Mouse (Mus musculus) mature B cell (primary cell): ENCODE data around the gene Ylpm1.

Source experiments
- in situ Hi-C: fragments of 300-500 bp; cut with MboI; formaldehyde crosslinking; loops from 2 replicates; pipeline ENCODE4 v1.14.3; 2019

Gene Ylpm1

DNA sequence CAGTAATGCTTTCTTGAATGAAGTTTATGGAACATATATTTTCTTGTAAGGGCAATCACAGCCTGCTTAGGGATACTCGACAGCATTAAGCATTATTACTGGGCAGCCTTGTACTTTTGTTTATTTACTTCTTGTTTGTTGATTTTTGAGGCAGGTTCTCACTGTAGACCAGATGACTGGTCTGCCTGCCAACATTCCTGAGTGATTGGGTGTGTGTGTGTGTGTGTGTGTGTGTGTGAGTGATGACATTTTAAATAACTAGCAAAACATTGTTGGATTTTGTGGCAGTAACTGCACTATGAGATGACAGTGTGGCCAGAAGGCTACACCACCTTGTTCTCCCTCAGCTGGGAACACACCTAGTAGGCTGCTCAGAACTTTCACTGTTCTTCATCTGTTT lies 13.7 kb downstream of the Ylpm1 start:
- in situ Hi-C loops, result no loop called here

DNA sequence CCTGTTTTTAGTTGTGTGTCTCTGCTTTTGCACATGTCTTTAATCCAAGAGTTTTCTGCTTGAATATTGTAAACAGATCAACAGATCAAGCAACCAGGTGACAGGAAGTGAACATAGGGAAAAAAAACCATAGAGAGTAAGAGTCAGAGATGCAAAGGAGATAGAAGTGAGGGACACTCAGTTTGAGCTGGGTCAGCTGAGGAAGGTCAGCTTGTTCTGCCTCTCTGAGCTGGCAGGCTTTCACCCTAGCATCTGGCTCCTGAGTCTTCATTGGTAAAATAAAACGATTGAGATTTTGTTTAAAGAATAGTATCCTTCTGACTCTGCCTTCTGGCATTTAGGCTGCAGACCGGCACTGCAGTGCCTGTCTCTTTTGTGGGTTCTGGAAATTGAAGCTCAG lies 14.4 kb downstream of the Ylpm1 start:
- in situ Hi-C loops, result no loop called here

DNA sequence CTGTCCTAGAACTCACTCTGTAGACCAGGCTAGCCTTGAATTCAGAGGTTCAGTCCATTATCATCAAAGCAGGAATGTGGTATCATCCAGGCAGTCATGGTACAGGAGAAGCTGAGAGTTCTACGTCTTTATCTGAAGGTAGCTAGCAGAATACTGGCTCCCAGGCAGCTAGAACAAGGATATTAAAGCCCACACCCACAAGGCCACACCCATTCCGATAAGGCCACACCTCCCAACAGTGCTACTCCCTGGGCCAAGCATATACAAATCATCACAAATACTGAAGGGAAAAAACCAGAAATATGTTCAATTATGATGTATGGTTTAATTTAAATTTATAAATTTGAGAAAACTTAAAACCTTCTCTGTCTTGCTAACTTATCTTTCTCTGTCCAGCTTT lies 16.1 kb downstream of the Ylpm1 start:
- in situ Hi-C loops, result no loop called here

DNA sequence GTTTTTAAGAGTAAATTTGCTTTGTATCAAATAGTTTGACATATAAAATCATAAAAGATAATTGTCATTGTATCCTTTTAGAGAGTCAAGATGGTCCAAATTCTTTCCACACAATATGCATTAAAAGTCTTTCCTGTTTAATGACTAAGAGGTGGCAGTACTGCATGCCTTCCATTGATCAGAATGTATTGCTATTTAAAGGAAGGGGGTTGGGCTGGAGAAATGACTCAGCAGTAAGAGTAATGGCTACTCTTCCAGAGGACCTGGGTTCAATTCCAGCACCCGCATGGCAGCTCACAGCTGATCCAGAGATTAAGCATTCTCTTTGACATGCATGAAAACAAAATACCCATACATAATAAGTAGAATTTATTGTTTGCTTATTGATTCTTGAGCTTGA lies 25.9 kb downstream of the Ylpm1 start:
- in situ Hi-C loops, result no loop called here

DNA sequence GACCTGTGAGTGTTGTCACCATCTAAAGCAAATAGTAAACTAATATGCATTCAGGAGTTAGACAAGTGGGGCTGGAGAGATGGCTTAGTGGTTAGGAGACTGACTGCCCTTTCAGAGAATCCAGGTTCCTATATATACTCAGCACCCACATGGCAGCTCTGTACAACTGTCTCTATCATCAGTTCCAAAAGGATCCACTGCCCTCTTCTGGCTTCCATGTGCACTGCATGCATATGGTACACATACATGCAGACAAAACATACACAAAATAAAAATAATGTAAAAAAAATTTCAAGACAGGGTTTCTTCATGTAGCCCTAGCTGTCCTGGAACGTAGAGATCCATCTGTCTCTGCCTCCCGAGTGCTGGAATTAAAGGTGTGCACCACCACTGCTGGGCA lies 36.6 kb downstream of the Ylpm1 start:
- in situ Hi-C loops, result no loop called here

DNA sequence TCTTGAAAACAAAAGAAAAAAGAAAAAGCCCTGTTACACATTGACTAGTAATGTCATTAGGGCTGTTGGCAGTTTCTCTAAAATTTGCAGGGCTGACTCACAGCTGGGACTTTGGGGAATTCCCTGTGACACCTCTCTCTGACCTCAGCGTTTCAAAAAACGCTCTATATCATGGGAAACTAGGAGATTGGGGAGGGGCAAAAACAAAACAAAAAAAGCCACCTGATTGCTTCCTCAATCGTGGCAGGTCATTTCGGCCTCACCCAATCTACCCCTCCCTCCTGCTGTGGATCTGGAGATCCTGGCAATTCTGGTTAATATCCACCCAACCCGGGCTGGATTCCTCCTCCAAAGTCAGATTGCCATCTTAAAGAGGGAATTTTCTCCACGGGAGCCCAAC lies 55.1 kb downstream of the Ylpm1 start:
- in situ Hi-C loops, result no loop called here

DNA sequence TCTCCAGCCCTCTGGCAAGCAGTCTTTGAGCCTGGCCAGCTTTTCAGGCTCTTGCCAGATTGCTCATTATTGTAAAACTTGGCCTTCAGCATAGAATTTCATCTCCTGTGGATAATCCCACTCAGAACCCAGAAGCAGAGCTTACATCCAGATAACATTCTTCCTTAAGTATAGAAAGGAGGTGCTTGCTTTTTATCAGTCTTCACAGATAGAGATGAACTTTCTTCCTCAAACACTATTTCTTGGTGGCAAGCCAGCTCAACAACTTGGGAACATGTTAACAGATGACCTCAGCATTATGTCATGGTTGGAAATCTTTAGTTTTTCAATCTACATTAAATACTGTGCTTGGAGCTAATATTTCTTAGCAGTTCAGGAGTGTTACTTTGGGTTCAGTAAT lies 74.9 kb downstream of the Ylpm1 start:
- in situ Hi-C loops, result no loop called here

DNA sequence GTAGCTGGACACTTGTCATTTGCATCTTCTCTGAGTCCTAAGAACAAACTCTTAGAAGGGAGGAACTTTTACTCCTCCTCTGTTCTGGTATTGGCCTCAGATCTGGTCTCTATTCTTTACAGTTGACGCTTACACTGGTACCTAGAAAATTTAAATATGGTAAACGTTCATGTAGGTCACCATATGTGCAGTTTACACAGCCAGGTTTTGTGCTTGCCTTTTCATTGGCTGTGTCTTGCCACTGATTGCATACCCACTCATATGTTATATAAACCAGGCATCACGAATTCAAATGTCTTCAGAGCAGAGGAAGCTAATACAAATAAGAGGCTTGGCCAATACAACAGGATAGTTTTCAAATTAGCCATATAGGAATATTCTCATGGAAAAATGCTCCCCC lies 81.0 kb downstream of the Ylpm1 start:
- in situ Hi-C loops, result no loop called here

DNA sequence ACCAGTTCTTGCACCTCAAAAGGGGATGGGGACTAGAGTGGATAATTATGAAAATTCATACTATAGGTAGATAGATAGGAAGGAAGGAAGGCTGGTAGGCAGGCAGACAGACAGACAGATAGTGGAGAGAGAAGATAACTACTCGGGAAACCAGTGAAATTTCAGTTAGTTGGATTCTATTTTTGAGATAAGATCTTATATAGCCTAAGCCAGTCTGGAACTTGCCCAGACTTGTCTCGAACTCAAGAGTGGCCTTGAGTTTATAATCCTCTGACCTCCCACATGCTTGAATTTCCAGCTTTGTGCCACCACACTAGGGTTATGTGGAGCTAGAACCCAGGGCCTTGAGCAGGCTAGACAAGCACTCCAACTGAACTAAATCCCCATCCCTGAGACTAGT lies 88.1 kb downstream of the Ylpm1 start:
- in situ Hi-C loops, result no loop called here

DNA sequence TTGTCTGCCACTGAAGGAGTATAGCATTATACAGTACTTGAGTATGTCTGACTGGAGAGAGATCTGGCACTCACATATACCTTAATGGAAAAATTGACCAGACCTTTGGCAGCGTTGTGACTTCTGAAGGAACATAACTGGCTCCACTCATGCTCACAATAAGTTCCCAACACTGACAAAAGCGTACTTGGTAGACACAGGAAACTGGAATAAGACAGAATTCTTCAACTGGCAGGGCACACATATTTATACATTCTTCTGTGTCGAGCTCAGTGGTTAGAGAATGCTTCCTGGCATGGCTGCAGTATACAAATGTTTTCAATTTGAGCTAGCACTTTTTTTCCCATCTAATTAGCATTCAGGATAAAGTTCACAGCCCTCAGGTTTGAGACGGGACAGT lies 88.8 kb downstream of the Ylpm1 start:
- in situ Hi-C loops, result no loop called here

DNA sequence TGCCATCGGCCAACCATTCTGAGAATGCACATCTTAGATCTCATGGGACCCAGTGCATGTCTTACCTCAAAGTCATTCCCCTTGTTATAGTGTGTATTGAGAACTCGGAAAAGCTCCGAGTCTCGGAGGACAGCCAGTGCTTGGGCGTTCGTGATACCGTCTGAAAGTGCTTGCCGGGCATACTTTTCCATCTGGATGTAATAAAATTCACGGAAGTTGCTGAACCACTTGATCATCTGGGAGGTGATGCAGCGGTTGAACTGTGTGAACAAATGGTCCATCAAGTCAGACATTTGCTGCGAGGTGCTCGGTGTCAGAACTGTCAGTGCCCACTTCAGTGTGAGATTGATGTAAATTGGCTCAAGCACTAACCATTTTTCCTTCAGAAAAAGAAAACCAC lies 91.7 kb downstream of the Ylpm1 start:
- in situ Hi-C loops, result no loop called here

DNA sequence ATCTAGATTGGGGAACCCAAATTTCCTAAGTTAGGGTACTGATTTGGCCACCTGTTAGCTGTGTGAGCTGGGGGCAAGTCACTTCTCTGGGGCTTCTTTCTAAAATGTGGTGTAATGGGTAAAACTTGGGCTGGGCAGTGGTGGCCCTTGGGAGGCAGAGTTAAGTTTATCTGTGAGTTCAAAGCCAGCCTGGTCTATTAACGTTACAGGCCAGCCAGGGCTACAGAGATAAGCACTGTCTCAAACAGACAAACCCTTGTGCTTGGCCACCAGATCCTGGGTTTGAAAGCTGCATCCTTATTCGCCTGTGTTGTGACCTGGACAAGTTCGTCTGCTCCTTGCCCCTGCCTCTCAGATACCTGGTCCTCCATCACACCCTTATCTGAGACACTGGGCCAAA lies 95.1 kb downstream of the Ylpm1 start:
- in situ Hi-C loops, result no loop called here

DNA sequence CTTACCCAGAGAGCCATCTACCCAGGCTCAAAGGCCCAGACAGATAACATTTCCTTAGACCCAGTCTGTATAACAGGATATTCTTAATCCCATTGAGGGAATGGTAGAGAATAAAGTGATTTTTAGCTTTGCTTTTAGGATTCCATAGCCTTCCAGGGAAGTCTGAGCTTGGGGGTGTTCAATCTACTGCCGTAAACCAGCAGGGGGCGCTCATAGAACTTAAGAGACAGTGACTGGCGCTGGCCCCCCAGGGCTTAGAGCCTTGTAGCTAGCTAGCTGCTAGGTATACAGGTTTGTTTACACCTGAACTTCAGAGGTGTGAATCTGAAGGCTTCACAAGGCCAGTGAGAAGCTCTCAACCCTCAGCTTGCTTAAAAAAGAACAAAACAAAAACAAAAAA lies 96.1 kb downstream of the Ylpm1 start:
- in situ Hi-C loops, result no loop called here

DNA sequence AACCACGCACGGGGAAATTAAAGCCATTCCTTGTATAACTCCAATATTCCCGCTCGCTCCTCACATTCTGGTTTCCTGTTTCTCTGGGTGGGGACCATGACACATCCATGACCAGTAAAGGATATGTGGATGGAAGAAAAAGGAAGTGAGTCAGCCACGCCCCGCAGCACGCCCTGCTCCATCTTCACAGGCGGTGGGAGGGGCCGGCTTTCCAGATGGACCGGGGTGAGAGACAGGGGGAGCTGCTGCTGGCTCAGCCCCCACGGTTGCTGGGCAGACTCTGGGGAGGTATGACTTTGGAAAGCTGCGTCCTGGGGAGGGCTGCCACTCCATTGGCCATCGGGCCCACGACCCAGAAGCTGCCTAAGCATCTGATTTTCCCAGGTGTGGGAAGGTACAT lies 97.9 kb downstream of the Ylpm1 start:
- in situ Hi-C loops, result no loop called here

DNA sequence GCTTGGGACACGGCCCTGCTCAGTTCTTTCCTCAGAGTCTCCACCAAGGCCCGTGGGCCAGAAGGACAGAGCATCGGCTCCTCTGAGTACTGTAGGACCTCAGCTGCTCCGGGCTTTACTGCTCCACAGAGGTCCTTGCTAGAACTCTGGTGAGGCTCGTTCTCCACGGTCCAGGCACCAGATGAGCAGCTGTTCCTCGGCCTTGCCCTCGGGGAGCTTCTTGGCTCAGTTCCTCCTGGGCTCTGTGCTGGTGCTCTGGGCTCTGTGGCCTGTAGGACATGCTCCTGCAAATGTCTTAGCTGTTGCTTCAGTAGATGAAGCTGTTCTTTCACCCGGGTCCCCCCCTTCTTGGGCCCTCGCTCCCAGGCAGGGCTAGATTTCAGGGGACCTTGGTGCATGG lies 98.6 kb downstream of the Ylpm1 start:
- in situ Hi-C loops, result no loop called here

DNA sequence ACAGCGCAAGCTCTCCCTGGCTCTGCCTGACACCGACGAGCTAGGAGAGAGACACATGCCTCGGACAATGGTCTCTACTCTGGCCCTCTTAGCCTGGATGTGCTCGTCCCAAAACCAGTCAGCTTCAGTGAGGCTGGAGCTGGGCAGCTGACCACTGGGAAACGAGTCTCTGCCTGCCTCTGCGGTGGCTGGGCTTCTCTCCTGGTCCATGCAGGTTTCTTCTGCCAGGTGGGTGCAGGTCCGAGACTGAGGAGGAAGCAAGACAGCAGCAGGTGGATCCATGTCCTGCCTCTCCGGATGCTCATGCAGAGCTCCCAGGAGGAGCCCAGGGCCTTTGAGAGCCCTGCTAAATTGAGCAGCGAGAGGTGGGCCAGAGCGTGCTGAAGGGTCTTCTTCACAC lies 99.0 kb downstream of the Ylpm1 start:
- in situ Hi-C loops, result no loop called here

DNA sequence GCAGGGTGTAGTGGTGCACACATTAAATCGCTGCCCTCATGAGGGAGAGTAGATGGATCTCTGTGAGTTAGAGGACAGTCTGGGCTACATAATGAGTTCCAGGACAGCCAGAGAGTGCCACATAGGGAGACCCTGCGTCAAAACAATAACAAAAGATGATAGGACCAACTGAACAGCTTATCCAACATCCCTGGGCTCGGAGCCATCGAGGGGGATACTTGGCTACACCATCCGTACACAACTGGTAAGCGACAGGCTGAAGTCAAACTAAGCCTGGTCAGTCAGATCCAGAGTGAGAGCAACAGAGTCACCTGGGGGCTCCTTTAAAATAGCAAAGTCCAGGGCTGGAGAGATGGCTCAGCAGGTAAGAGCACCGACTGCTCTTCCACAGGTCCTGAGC lies 99.7 kb downstream of the Ylpm1 start:
- in situ Hi-C loops, result no loop called here

DNA sequence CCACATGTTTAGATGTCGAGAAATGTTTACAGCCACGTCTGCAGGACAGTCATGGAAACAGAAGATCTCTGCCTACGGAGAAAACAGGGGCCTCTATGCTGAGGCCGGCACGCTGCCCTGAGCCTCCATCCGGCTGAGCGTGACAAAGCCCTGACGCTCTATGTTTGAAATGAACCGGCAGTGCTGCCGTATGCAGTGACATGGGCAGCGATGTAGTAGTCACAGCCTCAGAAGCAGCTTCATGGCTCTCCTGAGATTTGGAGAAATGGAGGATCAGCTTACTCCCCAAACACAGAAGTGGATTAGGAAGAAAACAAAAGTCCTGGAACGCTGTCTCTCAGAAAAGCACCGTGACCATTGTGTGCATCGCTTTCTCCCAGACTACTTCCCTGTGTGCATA lies 104.9 kb downstream of the Ylpm1 start:
- in situ Hi-C loops, result no loop called here

DNA sequence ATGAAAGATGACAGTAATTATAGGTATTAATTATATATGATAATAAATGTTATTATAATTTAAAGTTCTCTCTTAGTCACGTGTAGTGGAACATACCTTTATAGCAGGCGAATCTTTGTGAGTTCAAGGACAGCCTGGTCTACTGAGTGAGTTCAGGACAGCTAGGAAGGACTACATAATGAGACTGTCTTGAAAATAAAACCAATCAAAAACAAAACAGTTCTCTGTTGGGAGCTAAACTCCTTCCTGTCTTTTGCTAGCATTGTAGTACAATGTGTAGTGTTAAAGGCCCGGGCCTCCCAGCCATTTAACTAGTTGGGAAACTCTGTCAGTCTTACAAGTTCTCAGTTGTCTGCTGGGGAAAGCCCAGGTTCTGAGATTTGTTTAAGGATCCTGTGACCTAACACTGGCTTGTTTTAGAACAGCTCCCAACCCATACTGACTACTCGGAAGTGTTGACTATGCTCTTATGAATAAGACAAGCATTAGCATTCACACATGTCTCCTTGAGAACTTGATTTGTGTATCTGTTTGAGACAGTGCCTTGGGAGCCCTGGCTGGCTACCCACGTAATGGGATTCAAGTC lies 105.5 kb downstream of the Ylpm1 start:
- in situ Hi-C loops, result no loop called here

DNA sequence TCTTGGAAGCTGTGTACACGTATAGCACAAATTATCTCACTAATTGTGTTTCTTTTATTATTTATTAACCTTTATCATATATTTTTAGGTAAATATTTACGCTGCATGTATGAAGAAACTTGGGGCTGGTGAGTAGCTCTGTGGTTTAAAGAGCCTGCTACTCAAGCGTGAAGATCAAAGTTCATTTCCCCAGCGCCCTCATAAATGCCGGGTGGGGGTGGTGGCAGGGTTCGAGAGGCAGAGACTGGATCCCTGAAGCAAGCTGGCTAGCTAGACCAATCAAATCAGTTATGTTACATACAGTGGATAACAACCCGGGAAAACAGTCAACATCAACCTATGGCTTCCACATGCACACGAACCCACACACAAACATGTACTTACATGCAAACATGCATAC lies 107.0 kb downstream of the Ylpm1 start:
- in situ Hi-C loops, result no loop called here

DNA sequence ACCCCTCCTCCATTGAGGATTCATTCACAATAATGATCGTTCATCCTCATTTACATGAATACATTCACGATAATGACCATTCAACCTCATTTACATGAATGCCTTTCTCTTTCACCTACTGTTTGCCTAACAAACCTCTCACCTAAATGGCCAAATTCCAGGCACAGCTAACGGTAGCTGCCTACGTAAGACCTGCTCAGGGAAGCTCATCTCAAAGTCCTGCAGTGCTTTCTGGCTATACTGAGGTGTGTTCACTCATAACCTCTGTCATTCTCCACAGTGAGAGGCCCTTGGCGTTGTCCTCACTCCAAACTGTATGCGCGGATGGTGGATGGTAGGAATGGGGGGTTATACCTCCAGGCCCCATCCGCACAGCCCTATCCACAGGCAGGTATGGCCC lies 108.7 kb downstream of the Ylpm1 start:
- in situ Hi-C loops, result no loop called here

DNA sequence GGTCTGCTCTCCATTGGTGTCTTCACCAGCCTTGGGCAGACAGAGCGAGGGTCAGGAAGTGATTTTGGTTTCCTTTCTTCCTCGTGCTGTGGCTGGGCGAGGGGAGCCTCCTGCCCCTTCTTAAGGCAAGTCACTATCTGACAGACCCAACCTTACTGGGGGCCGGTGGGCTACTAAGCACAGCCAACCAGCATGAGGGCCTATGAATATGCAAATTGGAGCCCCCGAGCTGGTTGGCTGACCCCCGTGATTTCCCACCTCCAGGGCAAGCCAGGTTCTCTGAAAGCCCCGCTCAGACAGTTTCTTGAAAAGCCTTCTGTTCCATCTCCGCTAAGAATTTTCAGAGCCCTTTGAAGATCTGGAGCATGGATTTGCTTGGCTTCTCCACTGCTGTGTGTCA lies 110.2 kb downstream of the Ylpm1 start:
- in situ Hi-C loops, result no loop called here

DNA sequence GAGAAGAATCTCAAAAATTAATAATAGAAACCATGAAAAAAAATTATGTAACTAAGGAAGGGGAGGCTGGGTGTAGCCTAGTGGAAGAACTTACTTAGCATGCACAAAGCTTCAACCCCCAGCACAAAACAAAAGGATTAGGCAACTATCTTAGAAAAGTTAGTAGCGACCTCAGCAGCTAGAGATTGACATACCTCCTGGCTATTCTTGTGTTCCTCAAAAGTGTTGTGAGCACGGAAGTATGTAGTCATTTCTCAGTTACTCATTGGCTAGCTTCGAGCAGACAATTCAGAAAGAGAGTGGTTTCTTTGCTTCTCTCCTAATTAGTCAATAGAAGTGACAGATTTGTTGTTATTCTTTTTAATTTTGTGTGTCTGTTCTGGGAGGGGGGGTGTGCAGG lies 112.5 kb downstream of the Ylpm1 start:
- in situ Hi-C loops, result no loop called here

DNA sequence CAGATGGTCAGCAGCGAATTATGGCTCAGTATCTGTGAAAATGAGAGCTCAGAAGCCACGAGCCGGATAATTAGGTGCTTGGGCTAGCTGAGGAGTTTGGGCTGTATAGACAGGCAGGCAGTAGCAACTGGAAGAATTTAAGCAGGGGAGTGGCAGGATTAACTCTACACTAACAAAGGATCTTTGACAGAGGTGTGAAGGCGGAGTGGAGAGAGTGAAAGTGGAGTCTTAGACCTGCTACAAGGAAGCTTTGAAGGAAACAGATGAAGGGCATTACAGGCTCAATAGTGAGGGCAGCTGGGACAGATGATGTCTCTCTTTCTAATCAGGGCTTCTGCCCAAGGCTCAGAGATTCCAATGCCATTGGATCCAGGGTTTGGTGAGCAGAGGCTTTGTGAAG lies 113.3 kb downstream of the Ylpm1 start:
- in situ Hi-C loops, result no loop called here
